Mouse (Mus musculus): ENCODE measurements around the gene Comp. TPM values are rescaled to one million over a fixed set of nuclear protein-coding genes. Genes with fewer than 3 reads are reported as not detected.

Comp gene
- polyA plus RNA-seq, 2 experiments = 0.29 to 0.47 TPM

DNA sequence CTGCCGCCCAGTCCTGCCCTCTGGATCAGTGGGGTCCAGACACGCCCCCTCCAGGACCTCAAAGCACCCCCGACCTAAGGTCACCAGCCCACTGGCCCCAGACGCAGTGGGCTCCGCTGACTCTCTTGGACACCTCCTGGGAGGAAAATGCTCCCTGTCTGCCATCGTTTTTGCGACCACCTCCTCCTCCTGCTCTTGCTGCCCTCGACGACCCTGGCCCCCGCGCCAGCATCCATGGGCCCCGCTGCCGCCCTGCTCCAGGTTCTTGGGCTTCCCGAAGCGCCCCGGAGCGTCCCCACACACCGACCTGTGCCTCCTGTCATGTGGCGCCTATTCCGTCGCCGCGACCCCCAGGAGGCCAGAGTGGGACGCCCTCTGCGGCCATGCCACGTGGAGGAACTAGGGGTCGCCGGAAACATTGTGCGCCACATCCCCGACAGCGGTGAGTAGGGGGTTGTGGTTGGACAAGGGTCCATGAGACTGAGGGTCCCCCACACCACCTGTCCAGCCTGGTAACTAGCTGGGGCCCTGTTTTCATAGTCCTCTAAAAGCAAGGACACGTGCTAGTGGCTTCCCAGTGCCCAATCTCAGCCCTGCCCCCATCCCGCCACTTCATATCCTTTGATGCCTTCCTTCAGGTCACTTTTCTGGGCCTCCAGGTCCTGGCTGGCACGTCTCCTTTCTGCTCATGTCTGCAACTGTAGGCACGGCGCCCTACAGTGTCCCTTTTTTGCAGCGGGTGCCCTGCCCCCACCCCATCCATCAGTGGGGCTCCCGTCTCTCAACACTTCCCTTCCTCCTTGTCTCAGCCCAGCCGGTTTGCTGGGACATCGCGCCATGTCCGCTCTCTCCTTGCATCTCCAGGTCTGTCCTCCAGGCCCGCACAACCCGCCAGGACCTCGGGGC lies 43.3 kb upstream of the Comp start:
- peaks cover 43% of the 10 kb centered on the region for H3K36me3 ChIP-seq (replicated peaks; ENCODE audit: control insufficient read depth, insufficient read depth, low read depth)
- 18% methylated on average over 45 of the region's 45 CpGs for WGBS (ENCODE audit: insufficient replicate concordance)
- peaks cover 8 to 18% of the 10 kb centered on the region in 2 experiments for H3K4me1 ChIP-seq (replicated peaks; ENCODE audit: control insufficient read depth in 2 of 2, insufficient read depth in 2 of 2, low read length in 1 of 2)
- H3K4me2 ChIP-seq (ENCODE audit: low read depth) = no peak overlapping the region
- no peak overlapping the region for H3K27ac ChIP-seq
- H3K9me3 ChIP-seq (ENCODE audit: control insufficient read depth, low read length) = no peaks in the 10 kb centered on the region
- TF ChIP-seq EP300 (IDR thresholded peaks at IDR 0.05; ENCODE audit: low read depth) (no peak), CTCF (IDR thresholded peaks at IDR 0.05; ENCODE audit: low read depth) (no peak)
- H3K9ac ChIP-seq (replicated peaks) = no peak overlapping the region
- H3K27me3 ChIP-seq (ENCODE audit: control insufficient read depth, insufficient read depth, low read length) = no peaks in the 10 kb centered on the region
- no peak for ATAC-seq (ENCODE audit: insufficient read depth)
- DNase-seq (ENCODE audit: low read depth in 3 of 3, low spot score in 3 of 3) = no peak
- H3K4me3 ChIP-seq (ENCODE audit: insufficient read depth in 1 of 2, low read depth in 2 of 2, low read length in 2 of 2) = no peak overlapping the region

GRCm38 (mm10) chr8:70330741-70331364 lies 42.5 kb upstream of the Comp start:
- DNase-seq (ENCODE audit: low read depth in 3 of 3, low spot score in 3 of 3) = no peak
- Histone ChIP-seq H3K27ac (no peak overlapping the region), H3K36me3 (replicated peaks; ENCODE audit: control insufficient read depth, insufficient read depth, low read depth) (peaks cover 50% of the 10 kb centered on the region), H3K27me3 (ENCODE audit: control insufficient read depth, insufficient read depth, low read length) (no peaks in the 10 kb centered on the region), H3K4me2 (ENCODE audit: low read depth) (no peak overlapping the region), H3K9ac (replicated peaks) (no peak overlapping the region), H3K4me1 (replicated peaks; ENCODE audit: control insufficient read depth in 2 of 2, insufficient read depth in 2 of 2, low read length in 1 of 2) (peaks cover 8 to 18% of the 10 kb centered on the region in 2 experiments), H3K4me3 (ENCODE audit: insufficient read depth in 1 of 2, low read depth in 2 of 2, low read length in 2 of 2) (no peak overlapping the region), H3K9me3 (ENCODE audit: control insufficient read depth, low read length) (no peaks in the 10 kb centered on the region)
- 54% methylated on average over 53 of the region's 53 CpGs for WGBS (ENCODE audit: insufficient replicate concordance)
- peak; percentile 46 for ATAC-seq (ENCODE audit: insufficient read depth)
- peak; percentile 73 for TF ChIP-seq CTCF (IDR thresholded peaks at IDR 0.05; ENCODE audit: low read depth)
- 0 out of 2 replicates have a peak, but pooled peaks have one; percentile 6 for TF ChIP-seq EP300 (IDR thresholded peaks at IDR 0.05; ENCODE audit: low read depth)

DNA sequence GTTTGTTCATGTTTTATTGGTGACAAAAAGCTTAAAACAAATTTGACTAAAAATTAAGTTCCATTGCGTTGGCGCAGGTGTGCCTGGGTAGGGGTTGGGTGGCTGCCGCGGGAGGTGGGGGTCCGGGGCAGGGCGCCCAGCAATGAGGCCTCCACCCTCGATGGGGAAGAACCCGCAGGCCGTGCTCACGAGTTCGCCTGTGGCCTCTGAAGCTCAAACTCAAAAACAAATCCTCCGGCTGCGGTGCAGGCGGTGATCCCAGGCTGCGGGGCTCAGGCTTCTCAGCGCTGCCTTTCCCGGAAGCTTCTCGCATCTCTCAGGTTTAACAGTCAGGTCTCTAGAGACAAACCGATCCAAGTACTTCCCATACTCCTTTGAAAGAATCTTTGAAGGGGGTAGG lies 41.8 kb upstream of the Comp start:
- Histone ChIP-seq H3K36me3 (replicated peaks; ENCODE audit: control insufficient read depth, insufficient read depth, low read depth) (peaks cover 57% of the 10 kb centered on the region), H3K27ac (no peak overlapping the region), H3K4me1 (replicated peaks; ENCODE audit: control insufficient read depth in 2 of 2, insufficient read depth in 2 of 2, low read length in 1 of 2) (peaks cover 8 to 18% of the 10 kb centered on the region in 2 experiments), H3K4me2 (ENCODE audit: low read depth) (no peak overlapping the region), H3K9me3 (ENCODE audit: control insufficient read depth, low read length) (no peaks in the 10 kb centered on the region), H3K27me3 (ENCODE audit: control insufficient read depth, insufficient read depth, low read length) (no peaks in the 10 kb centered on the region), H3K9ac (replicated peaks) (no peak overlapping the region), H3K4me3 (ENCODE audit: insufficient read depth in 1 of 2, low read depth in 2 of 2, low read length in 2 of 2) (no peak overlapping the region)
- no peak for ATAC-seq (ENCODE audit: insufficient read depth)
- 91% methylated on average over 19 of the region's 19 CpGs for WGBS (ENCODE audit: insufficient replicate concordance)
- TF ChIP-seq EP300 (IDR thresholded peaks at IDR 0.05; ENCODE audit: low read depth) (no peak), CTCF (IDR thresholded peaks at IDR 0.05; ENCODE audit: low read depth) (no peak)
- no peak for DNase-seq (ENCODE audit: low read depth in 3 of 3, low spot score in 3 of 3)

DNA sequence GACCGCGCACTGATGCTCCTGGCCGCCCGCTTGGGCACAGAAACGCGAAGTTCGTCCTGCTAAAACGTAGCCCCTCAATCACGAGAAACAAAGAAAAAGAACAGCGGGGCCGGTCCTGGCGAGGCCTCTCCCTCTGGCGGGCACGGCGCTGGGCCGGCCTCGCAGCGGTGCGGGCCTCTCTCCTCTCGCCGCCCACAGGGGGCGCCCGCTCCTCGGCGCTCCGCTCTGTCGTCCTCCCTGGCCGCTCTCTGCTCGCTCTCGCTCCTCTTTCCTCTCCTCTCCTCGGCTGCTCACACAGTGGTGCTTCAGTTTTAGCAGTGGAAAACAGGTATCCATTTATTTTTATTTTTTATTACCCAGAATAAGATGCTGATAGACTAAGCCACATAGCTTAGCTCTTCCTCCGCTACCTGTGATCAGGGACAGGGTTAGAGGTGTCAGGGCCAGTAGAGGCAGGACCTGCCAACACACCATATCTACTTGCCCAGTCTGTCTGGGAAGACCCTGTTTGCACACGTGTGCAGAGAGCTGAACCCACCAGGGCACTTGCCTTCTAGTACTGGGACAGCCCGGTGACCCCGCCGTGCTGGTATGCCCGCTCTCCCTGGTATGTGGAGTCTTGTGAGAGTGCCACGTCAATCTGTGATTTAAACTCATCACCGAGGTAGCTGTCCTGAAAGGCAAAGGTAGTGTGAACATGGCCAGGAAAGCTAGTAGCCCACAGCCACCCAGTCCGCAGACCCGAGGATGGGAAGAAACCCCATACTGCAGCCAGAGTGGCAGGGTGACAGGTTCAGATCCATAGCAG lies 41.1 kb upstream of the Comp start:
- H3K4me2 ChIP-seq (ENCODE audit: low read depth) = no peak overlapping the region
- ATAC-seq (ENCODE audit: insufficient read depth) (peak; percentile 32; the same call in 1 of the 2 replicates), DNase-seq (ENCODE audit: low read depth in 3 of 3, low spot score in 3 of 3) (no peak)
- H3K9me3 ChIP-seq (ENCODE audit: control insufficient read depth, low read length) = no peaks in the 10 kb centered on the region
- H3K36me3 ChIP-seq (replicated peaks; ENCODE audit: control insufficient read depth, insufficient read depth, low read depth) = peaks cover 64% of the 10 kb centered on the region
- H3K27ac ChIP-seq = no peak overlapping the region
- TF ChIP-seq CTCF (IDR thresholded peaks at IDR 0.05; ENCODE audit: low read depth) (peak; percentile 71), EP300 (IDR thresholded peaks at IDR 0.05; ENCODE audit: low read depth) (no peak)
- H3K4me1 ChIP-seq (replicated peaks; ENCODE audit: control insufficient read depth in 2 of 2, insufficient read depth in 2 of 2, low read length in 1 of 2) = peaks cover 6 to 16% of the 10 kb centered on the region in 2 experiments
- H3K4me3 ChIP-seq (ENCODE audit: insufficient read depth in 1 of 2, low read depth in 2 of 2, low read length in 2 of 2) = no peak overlapping the region
- no peak overlapping the region for H3K9ac ChIP-seq (replicated peaks)
- 53% methylated on average over 41 of the region's 41 CpGs for WGBS (ENCODE audit: insufficient replicate concordance)
- H3K27me3 ChIP-seq (ENCODE audit: control insufficient read depth, insufficient read depth, low read length) = no peaks in the 10 kb centered on the region
